Mouse (Mus musculus) liver, embryonic 14.5 days (tissue): Measurements from ENCODE around the gene Phf19.

Experiments used
- CTCF ChIP-seq: IDR thresholded peaks from 2 replicates; pipeline ENCODE4 v1.5.1; 2016; ENCODE audit warnings: antibody characterized with exemption, low read depth, control low read depth
- EP300 ChIP-seq: IDR thresholded peaks from 2 replicates; pipeline ENCODE4 v1.6.1; 2016; ENCODE audit warnings: antibody characterized with exemption, low read depth

DNA sequence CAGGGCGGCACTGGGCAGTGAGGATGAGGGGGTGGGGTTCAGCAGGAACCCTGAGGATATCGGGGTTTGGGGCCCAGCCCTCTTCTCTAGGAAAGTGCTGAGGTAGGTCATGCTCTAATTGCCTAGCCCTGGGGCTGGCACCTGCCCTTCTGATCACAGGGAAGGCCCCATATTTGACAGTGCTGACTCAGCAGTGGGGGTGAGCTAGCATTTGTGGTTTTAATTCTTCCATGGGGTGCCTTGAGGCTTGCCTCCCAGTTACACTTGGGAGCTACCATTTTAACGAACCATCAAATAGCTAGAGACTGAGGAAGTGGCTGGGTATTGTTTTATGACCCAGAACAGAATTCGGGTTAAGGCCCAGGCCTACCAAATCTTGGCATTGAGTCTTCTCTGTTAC lies 31.8 kb upstream of the Phf19 start:
- TF ChIP-seq EP300: no peak
- TF ChIP-seq CTCF: no peak
